ENCODE assay signal across 8 mouse cellular contexts in genomic region chr4:122884481-122885340, GRCm38 (mm10). TPM values are rescaled to one million over a fixed set of nuclear protein-coding genes. Genes with fewer than 3 reads are reported as not detected.
A peak's percentile ranks its signal among the peaks of the same experiment; 100 is the strongest.
DNase-seq lines count a peak whose midpoint lies in the region; ATAC-seq lines count a peak whose summit lies in the region.

No protein-coding gene starts in this region.

- no peaks in the 10 kb centered on the region for H3K36me3 ChIP-seq in forebrain, embryonic 14.5 days (ENCODE audit: control insufficient read depth, insufficient read depth, low read length)

- H3K4me2 ChIP-seq in forebrain, embryonic 14.5 days (ENCODE audit: low read length): peak overlapping the region; percentile 59

- H3K4me3 ChIP-seq in forebrain, embryonic 14.5 days (ENCODE audit: low read depth, low read length): peak overlapping the region; percentile 84

- no peak for ATAC-seq in CD4-positive, CD25-positive, alpha-beta regulatory T cell, adult 4 months
- no peak for ATAC-seq in forebrain, embryonic 14.5 days

- WGBS in forebrain, embryonic 14.5 days: 54% methylated on average over 12 of the region's 12 CpGs

- intact Hi-C loops in left cerebral cortex, postnatal 25 days (cut with DNase I): loop anchor here (2.0 kb wide), 1 partner anchor 14 kb away; no protein-coding TSS in a partner anchor

- H3K4me1 ChIP-seq in forebrain, embryonic 14.5 days (ENCODE audit: control insufficient read depth, insufficient read depth, low read length): peaks cover 23% of the 10 kb centered on the region

- H3K9ac ChIP-seq in forebrain, embryonic 14.5 days (ENCODE audit: low read length): peak overlapping the region; percentile 83

- no peaks in the 10 kb centered on the region for H3K9me3 ChIP-seq in forebrain, embryonic 14.5 days (replicated peaks; ENCODE audit: control insufficient read depth, low read length)

- DNase-seq in CD4-positive, CD25-positive, alpha-beta regulatory T cell, adult 2 months (ENCODE audit: low read depth, low spot score): peak; percentile 44
- peak; percentile 69 for DNase-seq in Muller cell, postnatal 12 days (ENCODE audit: inconsistent ontology term)
- no peak for DNase-seq in forebrain, embryonic 14.5 days (ENCODE audit: low spot score)
- peak; percentile 25 to 37 for DNase-seq in kidney, adult 8-10 months
- peak; percentile 40 for DNase-seq in lung, postnatal 10 days
- no peak for DNase-seq in right cerebral cortex, postnatal 25 days
- DNase-seq in left cerebral cortex, postnatal 25 days (ENCODE audit: low spot score in 2 of 2): no peak

- no peaks in the 10 kb centered on the region for H3K27me3 ChIP-seq in forebrain, embryonic 14.5 days (replicated peaks; ENCODE audit: control insufficient read depth, insufficient read depth, low read length)

- no peak overlapping the region for H3K27ac ChIP-seq in forebrain, embryonic 14.5 days (ENCODE audit: low read depth, low read length)

RNA-seq across cellular contexts. Expression of gene Cap1, which starts 1.1 kb away (rescaled TPM):
- 100 to 1,000 TPM; 298 to 352 TPM for polyA plus RNA-seq in CD4-positive, CD25-positive, alpha-beta regulatory T cell, adult 4 months (2017; shearing (Covaris generic))
- 73.7 and 77.7 TPM in 2 replicates for polyA plus RNA-seq in forebrain, embryonic 14.5 days (2014; fragmentation: Nextera tagmentation; extraction: Ambion mirVana)
- total RNA-seq in left cerebral cortex, postnatal 25 days (2021): 100 to 1,000 TPM; 274 to 277 TPM

RNA-seq across cellular contexts. Expression of gene Ppt1, which starts 48.7 kb away (rescaled TPM):
- 100 to 1,000 TPM; 112 to 156 TPM for polyA plus RNA-seq in CD4-positive, CD25-positive, alpha-beta regulatory T cell, adult 4 months (2017; shearing (Covaris generic))
- polyA plus RNA-seq in forebrain, embryonic 14.5 days (2014; fragmentation: Nextera tagmentation; extraction: Ambion mirVana): 54.9 and 63.7 TPM in 2 replicates
- total RNA-seq in left cerebral cortex, postnatal 25 days (2021): 10 to 100 TPM; 95.2 to 98.2 TPM

Comparison
In these comparisons a context has a peak if more than half of its experiments do, and no peak if none do; other contexts are left out.
1. DNase-seq: peak in CD4-positive, CD25-positive, alpha-beta regulatory T cell, adult 2 months (single experiment), Muller cell, postnatal 12 days (single experiment), kidney, adult 8-10 months (2 of 2) and lung, postnatal 10 days (single experiment); none in forebrain, embryonic 14.5 days (single experiment), right cerebral cortex, postnatal 25 days (single experiment) and left cerebral cortex, postnatal 25 days (0 of 2).